Mouse (Mus musculus) megakaryocyte, adult 5-6 weeks (primary cell): ENCODE data around the gene Gm42421. TPM values are rescaled to one million over a fixed set of nuclear protein-coding genes. Genes with fewer than 3 reads are reported as not detected.

Experiments used
- ATAC-seq: 2 replicates; pipeline ENCODE4 v1.8.0; 2016; ENCODE audit warnings: mild to moderate bottlenecking, inconsistent platforms; ENCODE audit not compliant: poor library complexity, severe bottlenecking
- total RNA-seq, 2 experiments: library from RNA; stranded (forward) in 1 of 2; stranded (reverse) in 1 of 2; fragments of 153-499, 151-499 nt in 1 of 2; fragments of 221-1000, 200-1000 nt in 1 of 2; gene quantifications; 2 replicates each; pipeline versions ENCODE4 v1.2.3 to v1.2.4; 2015 to 2017

Gene Gm42421
- total RNA-seq, 2 experiments from 2014 or later: 0.84 TPM; not detected in 1

DNA sequence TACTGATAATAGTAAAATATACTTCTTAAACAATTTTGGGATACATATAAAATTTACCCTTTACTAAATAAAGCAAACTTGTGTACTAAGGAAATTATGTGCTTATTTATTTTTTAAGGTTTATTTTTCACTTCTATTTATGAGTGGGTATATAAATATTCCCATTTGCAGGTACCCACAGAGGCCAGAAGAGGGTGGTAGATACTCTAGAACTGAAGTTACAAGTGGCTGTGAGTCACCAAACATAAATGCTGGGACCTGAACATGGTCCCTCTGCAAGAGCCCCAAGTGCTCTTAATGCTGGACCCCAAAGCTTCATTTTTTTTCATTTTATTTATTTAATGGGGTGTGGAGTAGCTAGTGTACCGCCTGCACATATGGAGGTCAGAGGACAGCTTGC lies 5.9 kb downstream of the Gm42421 start:
- no peak for ATAC-seq

- no peak for ATAC-seq
These were observed 8.2 kb downstream of the Gm42421 start for GRCm38 (mm10) chr5:143936156-143936555.

DNA sequence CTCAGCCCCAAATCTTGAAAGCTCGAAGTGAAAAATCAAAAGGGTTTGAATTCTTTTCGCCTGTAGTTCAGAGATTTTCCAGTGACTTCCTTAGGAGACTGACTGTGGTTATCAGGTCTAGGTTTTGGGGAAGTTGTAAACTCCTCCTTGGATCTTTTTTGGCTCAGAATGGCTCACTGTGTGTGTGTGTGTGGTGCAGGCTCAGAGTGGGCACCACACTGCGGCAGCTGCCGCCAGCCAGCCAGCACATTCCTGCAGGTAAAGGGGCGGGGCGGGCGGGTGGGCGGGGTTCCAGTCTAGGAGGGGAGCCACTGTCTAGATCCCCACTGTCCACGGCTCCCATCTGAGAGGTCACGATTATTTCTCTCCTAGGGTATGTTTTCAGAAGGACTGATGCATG lies 13.6 kb downstream of the Gm42421 start:
- ATAC-seq: no peak

DNA sequence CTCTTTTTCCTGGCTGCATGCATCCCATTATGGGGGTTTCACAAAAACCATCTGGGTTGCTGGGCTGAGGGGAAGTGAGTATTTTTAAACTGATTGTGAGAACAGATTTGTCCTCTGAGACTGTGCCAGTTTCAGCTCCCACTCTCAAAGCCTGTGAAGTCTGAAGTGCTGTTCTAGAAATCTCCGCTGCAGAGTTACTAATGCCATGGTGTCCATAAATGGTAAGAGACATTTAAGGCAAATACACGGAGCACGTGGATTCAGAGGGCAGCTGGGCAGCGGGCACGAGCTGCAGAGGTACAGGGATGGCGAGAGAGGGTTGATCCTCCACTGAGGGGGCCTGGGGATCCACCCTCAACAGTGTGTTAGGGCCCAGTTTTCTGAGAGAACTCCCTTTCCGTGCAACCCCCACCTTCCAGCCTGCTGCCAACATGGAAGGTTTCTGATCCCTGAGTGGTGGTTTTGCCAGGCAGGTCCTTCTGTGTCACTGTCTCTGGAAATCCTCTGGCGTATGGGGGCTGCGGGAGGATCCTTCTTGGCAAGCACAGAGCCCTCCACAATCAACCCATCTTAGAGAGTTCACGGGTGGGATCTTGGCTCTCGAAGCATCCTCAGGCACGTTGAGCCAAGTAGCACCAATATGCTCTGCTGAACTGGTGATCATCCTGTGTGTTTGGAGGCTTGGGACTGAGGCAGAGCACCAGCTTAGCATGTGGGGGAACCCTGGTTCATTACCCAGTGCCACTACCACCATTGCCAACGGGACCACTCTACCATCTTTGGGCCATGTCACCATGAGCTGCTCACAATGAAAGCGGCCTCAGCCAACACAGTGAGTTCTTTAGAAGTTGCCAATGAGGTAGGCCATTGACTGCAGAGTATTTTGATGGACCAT lies 15.5 kb downstream of the Gm42421 start:
- ATAC-seq: no peak

DNA sequence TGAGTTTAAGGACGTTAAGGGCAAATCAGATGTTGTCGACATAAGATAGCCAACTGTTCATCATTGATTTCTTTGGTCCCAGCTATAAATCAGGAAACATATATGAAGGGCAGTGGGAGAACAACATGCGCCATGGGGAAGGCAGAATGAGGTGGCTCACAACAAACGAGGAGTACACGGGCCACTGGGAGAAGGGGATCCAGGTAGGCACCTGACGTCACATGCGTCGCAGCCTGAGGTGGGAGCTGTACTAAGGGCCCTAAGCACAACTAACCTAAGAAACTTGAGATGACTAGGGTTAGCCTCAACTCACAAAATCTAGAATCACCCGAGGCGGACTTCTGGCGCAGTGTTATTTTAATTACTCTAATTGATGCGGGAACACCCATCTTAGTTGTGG lies 20.4 kb downstream of the Gm42421 start:
- no peak for ATAC-seq

GRCm38 (mm10) chr5:143950016-143950415 lies 22.0 kb downstream of the Gm42421 start:
- ATAC-seq: no peak

DNA sequence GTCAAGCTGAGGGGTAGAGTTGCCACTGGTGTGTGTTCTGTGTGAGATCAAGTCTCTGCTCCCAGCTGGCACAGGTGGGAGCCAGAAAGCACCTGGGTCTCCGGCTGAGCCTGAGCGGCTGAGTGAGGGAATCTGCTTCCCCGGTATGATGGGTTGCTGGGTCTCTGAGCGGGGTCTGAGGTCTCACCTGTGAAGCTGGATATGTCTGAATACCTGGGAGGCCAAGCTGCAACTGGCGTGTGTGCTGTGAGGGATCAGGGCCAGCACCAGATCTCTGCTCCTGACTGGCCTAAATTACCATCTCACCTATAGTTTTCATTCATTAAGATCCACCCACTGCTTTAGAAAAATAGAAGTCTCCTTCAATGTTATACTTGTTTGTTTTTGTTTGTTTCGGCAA lies 29.1 kb downstream of the Gm42421 start:
- ATAC-seq: no peak

- no peak for ATAC-seq
These were observed 31.6 kb downstream of the Gm42421 start for GRCm38 (mm10) chr5:143959551-143959950.

GRCm38 (mm10) chr5:143961176-143961575 lies 33.2 kb downstream of the Gm42421 start:
- ATAC-seq: no peak

DNA sequence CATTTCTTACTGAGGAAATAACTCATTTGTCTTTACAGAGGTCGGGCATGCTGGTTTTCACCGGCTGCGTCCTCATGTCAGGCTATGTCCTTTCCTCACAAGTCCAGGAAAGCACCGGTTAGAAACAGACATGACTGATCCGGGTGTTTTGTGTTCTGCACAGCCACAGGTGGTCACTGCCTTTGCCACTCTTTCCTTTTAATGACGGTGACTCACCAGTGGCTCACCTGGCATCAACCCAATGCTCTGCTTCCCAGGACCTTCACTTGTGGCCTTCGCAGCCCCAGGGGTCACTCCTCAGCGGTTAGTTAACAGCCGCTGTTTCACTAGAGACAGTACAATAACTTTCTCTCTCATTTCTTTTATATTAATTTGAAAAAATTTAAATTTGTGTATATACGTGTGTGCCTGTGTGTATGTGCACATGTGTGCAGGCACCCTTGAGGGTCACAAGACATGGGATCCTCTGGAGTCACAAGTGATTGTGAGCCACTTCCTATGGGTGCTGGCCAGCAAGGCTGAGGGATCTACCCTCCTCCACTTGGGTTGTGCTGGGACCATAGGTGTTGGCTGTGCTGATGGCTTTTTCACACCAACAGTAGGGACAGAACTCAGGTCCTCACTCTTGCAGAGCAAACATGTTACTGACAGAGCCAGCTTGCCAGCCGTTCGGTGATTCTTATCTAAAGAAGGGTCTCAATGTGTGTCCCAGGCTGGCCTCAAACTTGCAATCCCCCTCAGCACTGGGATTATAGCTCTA lies 37.8 kb downstream of the Gm42421 start:
- ATAC-seq: no peak

GRCm38 (mm10) chr5:143966671-143967070 lies 38.7 kb downstream of the Gm42421 start:
- ATAC-seq: no peak

GRCm38 (mm10) chr5:143972628-143973027 lies 44.7 kb downstream of the Gm42421 start:
- no peak for ATAC-seq

DNA sequence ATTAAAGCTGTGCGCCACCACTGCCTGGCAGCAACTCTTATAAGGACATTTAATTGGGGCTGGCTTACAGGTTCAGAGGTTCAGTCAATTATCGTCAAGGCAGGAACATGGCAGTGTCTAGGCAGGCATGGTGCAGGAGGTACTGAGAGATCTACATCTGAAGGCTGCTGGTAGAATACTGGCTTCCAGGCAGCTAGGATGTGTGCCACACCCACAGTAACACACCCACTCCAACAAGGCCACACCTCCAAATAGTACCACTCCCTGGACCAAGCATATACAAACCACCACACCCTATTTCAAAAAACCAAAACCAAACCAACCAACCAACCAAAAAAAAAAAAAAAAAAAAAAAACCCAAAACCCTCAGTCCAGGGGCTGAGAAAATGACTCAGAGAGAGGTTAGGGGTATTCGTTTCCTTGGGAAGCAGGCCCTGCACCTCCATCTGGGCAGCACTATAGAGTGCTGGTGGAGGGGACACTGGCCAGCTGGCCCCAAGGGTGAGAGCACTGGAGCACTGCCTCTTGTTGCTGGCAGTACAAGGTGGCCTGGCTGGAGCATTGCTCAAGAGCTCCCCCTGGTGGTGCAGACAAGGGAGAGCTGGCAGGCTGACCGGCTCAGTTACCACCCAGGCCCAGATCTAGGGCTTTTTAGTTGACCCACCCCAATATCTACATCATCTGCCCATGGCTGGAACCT lies 47.1 kb downstream of the Gm42421 start:
- peak; percentile 97 for ATAC-seq

DNA sequence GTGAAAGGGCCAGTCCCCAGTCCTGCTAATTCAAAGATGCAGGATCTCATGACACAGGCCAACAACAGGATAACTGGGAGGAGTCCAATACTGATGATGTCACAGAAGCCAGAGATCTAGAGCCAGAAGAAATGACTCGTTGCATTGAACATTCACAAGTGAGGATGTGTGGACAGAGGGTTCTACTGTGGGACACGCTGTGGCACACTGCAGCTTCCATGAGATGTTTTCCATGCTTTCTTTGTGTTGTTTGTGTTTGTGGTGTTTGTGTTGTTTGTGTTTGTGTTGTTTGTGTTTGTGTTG lies 47.6 kb downstream of the Gm42421 start:
- ATAC-seq: peak; percentile 46; the same call in 1 of the 2 replicates

- ATAC-seq: no peak
These were observed 48.3 kb downstream of the Gm42421 start for GRCm38 (mm10) chr5:143976232-143976631.

- ATAC-seq: 0 out of 2 replicates have a peak, but pooled peaks have one; percentile 18
These were observed 48.9 kb downstream of the Gm42421 start for GRCm38 (mm10) chr5:143976726-143977431.

DNA sequence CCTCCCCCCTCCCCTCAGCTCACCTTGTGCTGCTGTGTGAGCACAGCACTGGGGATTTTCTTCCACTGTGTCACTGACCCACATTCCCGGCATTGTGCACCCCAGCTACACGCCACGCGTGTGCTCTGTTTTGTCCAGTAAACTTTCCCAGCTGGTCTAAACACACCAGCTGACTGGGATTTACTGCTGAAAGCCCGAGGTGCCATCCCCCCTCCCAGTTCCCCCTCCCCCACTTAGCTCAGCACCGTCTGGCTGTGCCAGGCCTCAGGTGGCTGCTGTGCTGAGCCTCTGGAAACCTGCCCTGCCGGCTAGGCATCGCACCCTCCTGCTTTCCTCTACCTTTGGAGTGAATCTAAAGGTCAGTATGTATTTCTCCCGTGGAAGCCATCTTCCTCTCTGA lies 52.9 kb downstream of the Gm42421 start:
- ATAC-seq: no peak

- no peak for ATAC-seq
These were observed 54.4 kb downstream of the Gm42421 start for GRCm38 (mm10) chr5:143982361-143982760.

GRCm38 (mm10) chr5:143985381-143985780 lies 57.4 kb downstream of the Gm42421 start:
- ATAC-seq: no peak
